Mouse (Mus musculus): ENCODE measurements around the gene Gm12216. TPM values are rescaled to one million over a fixed set of nuclear protein-coding genes. Genes with fewer than 3 reads are reported as not detected.
"Not testable (repeated sequence)": the region's sequence is repeated elsewhere in the genome, so short reads cannot be mapped to it uniquely, and the experiment has no call there.

Gm12216 gene
- polyA plus RNA-seq, 1 experiment from 2014 or later, result 0.79 TPM

DNA sequence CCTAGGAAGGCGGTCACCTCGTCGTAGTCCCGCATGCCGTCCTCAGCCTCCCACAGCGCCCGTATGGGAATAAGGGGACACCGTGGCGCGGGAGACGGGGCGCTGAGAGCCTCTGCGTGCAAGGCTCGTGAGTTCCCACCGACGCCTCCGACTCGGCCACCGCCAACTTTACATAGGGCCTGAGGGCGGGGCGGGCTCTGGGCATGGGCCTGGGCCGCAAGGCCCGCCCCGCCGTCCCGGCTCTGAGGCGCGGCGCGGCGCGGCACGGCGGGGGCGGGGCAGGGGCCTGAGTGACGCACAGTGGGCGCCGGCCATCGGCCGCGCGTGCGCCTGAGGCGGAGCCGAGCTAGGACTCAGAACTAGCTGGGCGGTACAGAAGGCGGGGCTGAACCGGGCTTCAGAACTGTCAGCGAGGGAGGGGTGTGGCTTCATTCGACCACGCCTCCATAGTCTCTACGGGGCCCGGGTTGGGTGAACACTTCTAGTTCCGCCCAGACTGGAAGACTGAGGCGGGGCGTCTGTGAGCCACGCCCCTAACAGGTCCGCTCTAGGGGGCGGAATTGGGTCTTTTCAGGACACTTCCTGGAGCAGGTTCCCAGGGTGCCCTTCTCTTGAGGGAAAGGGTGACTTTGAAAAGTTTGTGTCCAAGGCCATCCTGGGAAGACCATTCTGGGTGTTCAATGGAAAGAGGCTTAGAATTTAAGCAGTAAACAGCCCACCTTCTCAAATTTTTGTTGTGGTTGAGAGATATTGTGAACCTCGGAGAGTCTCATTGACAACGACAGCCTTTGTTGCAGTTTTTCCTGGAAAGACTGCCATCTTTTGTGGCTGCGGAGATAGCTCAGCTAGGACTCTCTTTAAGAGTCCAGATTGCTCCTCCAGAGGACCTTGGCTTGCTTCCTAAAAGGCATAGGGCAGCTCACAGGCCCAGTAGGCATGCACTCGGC is 32.7 kb upstream of the Gm12216 start, which contains the start of gene Slc22a5:
Gene Slc22a5, minus strand, starts transcription at position 156 of the 947 bp plus-strand sequence.
- H3K36me3 ChIP-seq, result no peaks in the 10 kb centered on the region
- H3K4me2 ChIP-seq, result peak within 1 kb of the TSS; percentile 84
- peak within 1 kb of the TSS; percentile 72 for H3K27ac ChIP-seq (replicated peaks)
- H3K9ac ChIP-seq (replicated peaks), result peak within 1 kb of the TSS; percentile 68
- peaks cover 34% of the 10 kb centered on the region for H3K4me1 ChIP-seq
- peak within 1 kb of the TSS; percentile 60 for H3K4me3 ChIP-seq (replicated peaks)
- H3K27me3 ChIP-seq (replicated peaks), result no peaks in the 10 kb centered on the region
- H3K9me3 ChIP-seq (replicated peaks), result no peaks in the 10 kb centered on the region
- ATAC-seq (ENCODE audit: low FRiP score), result peak; percentile 99
- WGBS, result 3% methylated on average over 63 of the region's 63 CpGs

- Histone ChIP-seq H3K9ac (replicated peaks) (peak overlapping the region; percentile 68), H3K9me3 (replicated peaks) (no peaks in the 10 kb centered on the region), H3K36me3 (peaks cover 4% of the 10 kb centered on the region; the same call in 1 of the 2 replicates), H3K4me1 (peaks cover 34% of the 10 kb centered on the region), H3K27me3 (replicated peaks) (no peaks in the 10 kb centered on the region), H3K4me2 (peak overlapping the region; percentile 84), H3K4me3 (replicated peaks) (peak overlapping the region; percentile 60), H3K27ac (replicated peaks) (peak overlapping the region; percentile 54; the same call in 1 of the 2 replicates)
- 2% methylated on average over 33 of the region's 33 CpGs for WGBS
- ATAC-seq (ENCODE audit: low FRiP score), result peak; percentile 56
Observed at GRCm38 (mm10) chr11:53890906-53891504, 31.9 kb upstream of the Gm12216 start.

DNA sequence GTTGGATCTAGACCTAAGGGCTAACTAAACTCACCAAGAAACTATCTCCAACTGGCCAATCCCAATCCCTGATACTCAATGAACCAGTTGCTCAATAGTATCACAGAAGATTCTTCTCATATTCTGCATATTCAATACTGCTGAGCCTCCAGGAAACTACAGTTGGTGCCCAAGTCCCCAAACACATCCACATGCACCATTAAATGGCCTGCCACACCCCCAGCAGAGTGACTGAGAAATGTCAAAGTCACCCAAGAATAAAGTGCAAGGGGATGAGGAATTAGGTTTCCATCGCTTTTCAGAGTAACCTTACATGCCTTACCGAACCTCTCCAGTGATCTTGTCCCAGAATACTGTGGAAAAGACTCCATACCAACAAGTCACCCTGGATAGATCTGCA is 31.2 kb upstream of the Gm12216 start:
- H3K36me3 ChIP-seq, result peaks cover 6% of the 10 kb centered on the region; the same call in 1 of the 2 replicates
- WGBS, result 91% methylated on average over 2 of the region's 2 CpGs
- peak overlapping the region; percentile 60 for H3K4me3 ChIP-seq (replicated peaks)
- H3K4me1 ChIP-seq, result peaks cover 34% of the 10 kb centered on the region
- H3K27ac ChIP-seq (replicated peaks), result no peak overlapping the region
- H3K9ac ChIP-seq (replicated peaks), result no peak overlapping the region
- no peaks in the 10 kb centered on the region for H3K27me3 ChIP-seq (replicated peaks)
- H3K4me2 ChIP-seq, result peak overlapping the region; percentile 84
- no peak for ATAC-seq (ENCODE audit: low FRiP score)
- H3K9me3 ChIP-seq (replicated peaks), result no peaks in the 10 kb centered on the region

DNA sequence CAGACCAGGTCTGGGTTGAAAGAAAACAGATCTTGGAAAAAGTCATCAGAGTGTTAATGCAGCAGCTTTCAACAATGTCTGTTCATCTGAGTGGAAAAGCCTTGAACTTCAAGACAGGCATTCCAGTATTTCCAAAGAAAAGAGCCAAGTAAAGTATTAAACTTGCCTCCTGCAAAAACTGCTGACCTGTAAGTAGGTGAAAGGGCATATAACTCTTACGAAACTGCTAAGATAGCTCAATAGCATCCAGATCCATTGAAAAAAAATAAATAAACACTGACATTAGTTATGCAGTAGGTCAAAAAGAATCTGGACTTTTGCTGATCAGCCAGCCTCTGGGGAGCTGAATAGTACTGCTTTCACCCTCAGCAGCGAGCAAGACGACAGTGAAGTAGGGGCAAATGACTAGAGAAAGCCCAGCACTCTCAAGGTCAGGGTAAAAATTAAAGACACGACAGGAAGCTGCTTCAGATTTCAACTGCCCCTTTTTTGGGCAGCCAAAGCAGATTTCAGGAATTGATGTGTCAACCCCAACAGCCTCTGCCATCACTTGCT is 30.1 kb upstream of the Gm12216 start:
- Histone ChIP-seq H3K4me2 (no peak overlapping the region), H3K4me1 (peaks cover 34% of the 10 kb centered on the region), H3K4me3 (replicated peaks) (no peak overlapping the region), H3K27me3 (replicated peaks) (no peaks in the 10 kb centered on the region), H3K36me3 (peaks cover 8% of the 10 kb centered on the region; the same call in 1 of the 2 replicates), H3K9ac (replicated peaks) (no peak overlapping the region), H3K27ac (replicated peaks) (no peak overlapping the region), H3K9me3 (replicated peaks) (no peaks in the 10 kb centered on the region)
- ATAC-seq (ENCODE audit: low FRiP score), result no peak
- WGBS, result 58% methylated on average over 4 of the region's 4 CpGs

DNA sequence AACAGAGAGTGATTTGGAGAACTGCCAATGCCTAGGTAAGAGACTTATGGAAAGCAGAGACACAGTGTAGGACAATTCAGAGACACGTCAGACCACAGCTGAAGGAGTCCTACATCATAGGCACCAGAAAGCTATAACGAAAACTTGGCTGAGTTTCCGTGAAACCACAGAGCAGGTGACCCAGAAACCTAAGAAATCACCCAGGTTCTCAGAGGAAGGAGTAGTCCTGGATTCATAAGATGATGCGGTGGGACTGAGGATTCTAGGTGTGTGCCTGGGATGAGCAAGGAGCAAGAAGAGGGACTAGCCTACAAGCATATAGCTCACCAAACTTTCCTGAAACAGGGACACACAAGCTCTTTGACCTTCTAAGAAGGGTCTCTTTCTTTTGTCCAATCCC is 29.2 kb upstream of the Gm12216 start:
- H3K9me3 ChIP-seq (replicated peaks), result no peaks in the 10 kb centered on the region
- peaks cover 34% of the 10 kb centered on the region for H3K4me1 ChIP-seq
- no peak overlapping the region for H3K9ac ChIP-seq (replicated peaks)
- no peak overlapping the region for H3K4me2 ChIP-seq
- H3K27me3 ChIP-seq (replicated peaks), result no peaks in the 10 kb centered on the region
- H3K36me3 ChIP-seq, result peaks cover 8% of the 10 kb centered on the region
- WGBS, result 92% methylated on average over 4 of the region's 4 CpGs
- no peak overlapping the region for H3K27ac ChIP-seq (replicated peaks)
- no peak overlapping the region for H3K4me3 ChIP-seq (replicated peaks)
- no peak for ATAC-seq (ENCODE audit: low FRiP score)

GRCm38 (mm10) chr11:53883287-53883686 is 24.2 kb upstream of the Gm12216 start:
- H3K36me3 ChIP-seq, result peaks cover 8% of the 10 kb centered on the region
- 96% methylated on average over 2 of the region's 2 CpGs for WGBS
- H3K4me3 ChIP-seq (replicated peaks), result no peak overlapping the region
- H3K4me1 ChIP-seq, result peaks cover 1% of the 10 kb centered on the region
- no peak overlapping the region for H3K27ac ChIP-seq (replicated peaks)
- H3K9me3 ChIP-seq (replicated peaks), result no peaks in the 10 kb centered on the region
- no peak overlapping the region for H3K9ac ChIP-seq (replicated peaks)
- no peak for ATAC-seq (ENCODE audit: low FRiP score)
- no peak overlapping the region for H3K4me2 ChIP-seq
- no peaks in the 10 kb centered on the region for H3K27me3 ChIP-seq (replicated peaks)

DNA sequence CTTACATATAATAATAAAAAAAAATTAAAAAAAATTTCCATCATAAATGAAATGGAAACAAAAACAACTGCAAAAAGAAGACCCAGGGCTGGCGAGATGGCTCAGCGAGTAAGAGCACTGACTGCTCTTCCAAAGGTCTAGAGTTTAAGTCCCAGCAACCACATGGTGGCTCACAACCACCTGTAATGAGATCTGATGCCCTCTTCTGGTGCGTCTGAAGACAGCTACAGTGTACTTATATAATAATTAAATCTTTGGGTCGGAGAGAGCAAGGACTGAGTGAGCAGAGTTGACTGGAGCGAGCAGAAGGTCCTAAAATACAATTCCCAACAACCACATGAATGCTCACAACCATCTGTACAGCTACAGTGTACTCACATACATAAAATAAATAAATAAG is 19.0 kb upstream of the Gm12216 start:
- H3K9me3 ChIP-seq (replicated peaks), result not testable (repeated sequence)

GRCm38 (mm10) chr11:53876488-53876887 is 17.4 kb upstream of the Gm12216 start:
- no peaks in the 10 kb centered on the region for H3K27me3 ChIP-seq (replicated peaks)
- H3K9ac ChIP-seq (replicated peaks), result no peak overlapping the region
- ATAC-seq (ENCODE audit: low FRiP score), result no peak
- no peak overlapping the region for H3K4me3 ChIP-seq (replicated peaks)
- no peaks in the 10 kb centered on the region for H3K4me1 ChIP-seq
- 91% methylated on average over 4 of the region's 4 CpGs for WGBS
- H3K36me3 ChIP-seq, result peaks cover 19% of the 10 kb centered on the region
- no peak overlapping the region for H3K4me2 ChIP-seq
- H3K27ac ChIP-seq (replicated peaks), result no peak overlapping the region
- no peaks in the 10 kb centered on the region for H3K9me3 ChIP-seq (replicated peaks)

More for the DNA sequence above, 19.0 kb upstream of the Gm12216 start:
- H3K4me1 ChIP-seq; H3K4me2 ChIP-seq; H3K27me3 ChIP-seq (replicated peaks); ATAC-seq (ENCODE audit: low FRiP score); H3K9ac ChIP-seq (replicated peaks); H3K27ac ChIP-seq (replicated peaks); H3K36me3 ChIP-seq; H3K4me3 ChIP-seq (replicated peaks): not testable (repeated sequence)
- WGBS, result 84% methylated on average over 5 of the region's 5 CpGs

DNA sequence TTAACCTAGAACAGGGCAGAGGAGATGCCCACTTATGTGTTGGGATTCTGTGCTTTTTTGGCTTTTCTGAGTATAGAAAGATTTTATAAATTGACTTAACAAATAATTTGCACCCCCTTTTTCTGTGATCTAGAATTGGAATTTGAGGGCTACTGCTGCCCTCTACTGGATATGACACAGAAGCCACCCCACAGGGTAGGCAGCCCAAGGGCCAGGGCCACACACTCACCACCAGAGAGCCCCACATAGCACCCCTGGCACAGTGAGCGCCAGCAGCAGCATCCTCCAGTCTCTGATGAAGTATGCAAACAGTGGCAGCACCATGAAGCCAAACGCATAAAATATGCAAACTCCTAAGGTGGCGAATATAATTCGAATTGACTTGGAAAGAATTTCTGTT is 15.7 kb upstream of the Gm12216 start:
- no peaks in the 10 kb centered on the region for H3K9me3 ChIP-seq (replicated peaks)
- H3K27me3 ChIP-seq (replicated peaks), result no peaks in the 10 kb centered on the region
- no peak overlapping the region for H3K27ac ChIP-seq (replicated peaks)
- ATAC-seq (ENCODE audit: low FRiP score), result no peak
- WGBS, result 76% methylated on average over 4 of the region's 4 CpGs
- H3K4me1 ChIP-seq, result no peaks in the 10 kb centered on the region
- no peak overlapping the region for H3K9ac ChIP-seq (replicated peaks)
- H3K4me2 ChIP-seq, result no peak overlapping the region
- no peak overlapping the region for H3K4me3 ChIP-seq (replicated peaks)
- H3K36me3 ChIP-seq, result peaks cover 34% of the 10 kb centered on the region

DNA sequence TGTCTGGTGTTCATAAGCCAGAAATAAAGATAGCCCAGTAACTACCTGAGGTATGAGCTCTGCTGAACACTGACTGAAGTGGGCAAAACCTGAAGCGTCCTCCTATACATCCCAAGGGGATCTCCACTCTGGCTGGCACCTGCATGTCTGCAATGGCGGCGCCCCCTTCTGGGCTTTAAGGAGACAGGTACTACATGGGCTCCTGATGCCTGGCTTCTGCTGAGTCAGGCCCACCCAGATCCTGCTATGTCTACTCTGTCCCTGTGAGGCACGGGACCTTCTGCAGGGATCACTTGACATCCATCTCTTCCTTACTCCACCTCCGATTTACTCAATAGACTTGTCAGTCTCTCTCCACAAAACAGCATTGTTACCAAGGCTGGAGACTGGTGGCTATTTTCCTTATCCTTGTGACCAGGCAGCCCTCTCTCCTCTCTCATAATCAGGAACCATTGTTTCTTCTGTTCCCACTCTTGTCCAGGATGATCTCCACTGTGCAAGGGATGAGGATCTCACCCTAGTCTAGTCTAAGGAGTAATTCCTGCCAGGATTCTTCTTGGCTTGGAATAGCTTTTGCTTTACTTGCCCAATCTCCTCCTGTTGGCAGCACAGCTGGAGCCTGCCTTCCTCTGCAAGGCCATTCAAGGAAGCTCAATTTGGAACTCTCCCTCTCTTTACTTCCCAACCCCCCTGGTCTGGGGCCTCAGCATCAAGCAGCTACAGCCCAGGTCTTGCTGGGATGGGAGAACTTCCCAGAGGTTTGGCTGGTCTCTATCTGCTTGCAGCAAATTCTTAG is 15.1 kb upstream of the Gm12216 start:
- H3K4me1 ChIP-seq; H3K27me3 ChIP-seq (replicated peaks); H3K9ac ChIP-seq (replicated peaks); ATAC-seq (ENCODE audit: low FRiP score); H3K4me3 ChIP-seq (replicated peaks); H3K9me3 ChIP-seq (replicated peaks); H3K27ac ChIP-seq (replicated peaks); H3K4me2 ChIP-seq: not testable (repeated sequence)
- peaks cover 34% of the 10 kb centered on the region for H3K36me3 ChIP-seq
- WGBS, result 72% methylated on average over 5 of the region's 5 CpGs

- no peaks in the 10 kb centered on the region for H3K27me3 ChIP-seq (replicated peaks)
- no peaks in the 10 kb centered on the region for H3K9me3 ChIP-seq (replicated peaks)
- H3K4me1 ChIP-seq, result no peaks in the 10 kb centered on the region
- H3K36me3 ChIP-seq, result peaks cover 34% of the 10 kb centered on the region
- no peak overlapping the region for H3K4me3 ChIP-seq (replicated peaks)
- H3K9ac ChIP-seq (replicated peaks), result no peak overlapping the region
- WGBS, result 88% methylated on average over 2 of the region's 2 CpGs
- ATAC-seq (ENCODE audit: low FRiP score), result no peak
- H3K27ac ChIP-seq (replicated peaks), result no peak overlapping the region
- H3K4me2 ChIP-seq, result no peak overlapping the region
Observed at GRCm38 (mm10) chr11:53871786-53872507, 12.9 kb upstream of the Gm12216 start.
